Mouse (Mus musculus) cerebellum, adult 2 months (tissue): Measurements from ENCODE around the gene Cnnm1.

Source experiments
- CTCF ChIP-seq: fragments of 200-500 bp; IDR thresholded peaks from 2 replicates; pipeline ENCODE4 v1.5.1; 2011; ENCODE audit warnings: low read depth, mild to moderate bottlenecking, control low read depth, low read length, moderate library complexity, borderline replicate concordance; ENCODE audit not compliant: insufficient read depth
- POLR2A ChIP-seq: fragments of 200-500 bp; IDR thresholded peaks from 2 replicates; pipeline ENCODE4 v1.6.1; 2011; ENCODE audit warnings: low read length, control low read depth, borderline replicate concordance; ENCODE audit not compliant: insufficient read depth

GRCm38 (mm10) chr19:43493878-43494277 is 53.6 kb downstream of the Cnnm1 start:
- TF ChIP-seq CTCF, result no peak
- TF ChIP-seq POLR2A, result no peak
